Mouse (Mus musculus) heart, embryonic 15.5 days (tissue): ENCODE results near the gene Tmem120b. TPM values are rescaled to one million over a fixed set of nuclear protein-coding genes. Genes with fewer than 3 reads are reported as not detected.
"Not testable (repeated sequence)": the region's sequence is repeated elsewhere in the genome, so short reads cannot be mapped to it uniquely, and the experiment has no call there.

Experiments
- ATAC-seq: fragments of 200-750 bp; cut with Nextera tagmentation; replicated peaks from 2 replicates; pipeline ENCODE4 v1.8.0; 2017; ENCODE audit warnings: low read depth, moderate TSS enrichment; ENCODE audit not compliant: insufficient number of reproducible peaks, insufficient read depth, low FRiP score
- H3K27ac ChIP-seq: fragments of 300-500 bp; sonication (generic); 2 replicates; pipeline ENCODE4 v1.5.1; 2015; ENCODE audit warnings: mild to moderate bottlenecking, inconsistent platforms
- H3K27me3 ChIP-seq: fragments of 300-500 bp; sonication (generic); 2 replicates; pipeline ENCODE4 v1.6.1; 2015; ENCODE audit warnings: inconsistent platforms
- H3K36me3 ChIP-seq: fragments of 300-500 bp; sonication (generic); 2 replicates; pipeline ENCODE4 v1.6.1; 2015; ENCODE audit warnings: mild to moderate bottlenecking, inconsistent platforms
- H3K4me1 ChIP-seq: fragments of 300-500 bp; sonication (generic); replicated peaks from 2 replicates; pipeline ENCODE4 v1.6.1; 2015; ENCODE audit warnings: inconsistent platforms
- H3K4me2 ChIP-seq: fragments of 300-500 bp; sonication (generic); 2 replicates; pipeline ENCODE4 v1.6.1; 2015; ENCODE audit warnings: inconsistent platforms, mild to moderate bottlenecking, moderate library complexity
- H3K4me3 ChIP-seq: fragments of 300-500 bp; sonication (generic); 2 replicates; pipeline ENCODE4 v1.5.1; 2015; ENCODE audit warnings: mild to moderate bottlenecking, inconsistent platforms
- H3K9ac ChIP-seq: fragments of 300-500 bp; sonication (generic); 2 replicates; pipeline ENCODE4 v1.6.1; 2015; ENCODE audit warnings: mild to moderate bottlenecking, inconsistent platforms
- H3K9me3 ChIP-seq: fragments of 300-500 bp; sonication (generic); replicated peaks from 2 replicates; pipeline ENCODE4 v1.6.1; 2016; ENCODE audit warnings: inconsistent platforms
- WGBS: fragments of 180-500 bp; shearing (Covaris S2); methylation state at CpG from one replicate; pipeline ENCODE4 v1.1.7; 2015; ENCODE audit warnings: mixed read lengths; 5-methylcytosine and 5-hydroxymethylcytosine counted together
- polyA plus RNA-seq: library from polyadenylated mRNA; unstranded; fragments of >200 nt; fragmentation: Nextera tagmentation; extraction: Ambion mirVana; gene quantifications from 2 replicates; pipeline ENCODE4 v1.2.1, GENCODE M21; 2015

Gene Tmem120b
- polyA plus RNA-seq, 1 experiment from 2014 or later: 11.3 TPM

GRCm38 (mm10) chr5:123051736-123052135, 16.5 kb upstream of the Tmem120b start:
- ATAC-seq: no peak
- Histone ChIP-seq H3K4me2 (no peak overlapping the region), H3K9me3 (no peaks in the 10 kb centered on the region), H3K4me1 (peaks cover 7% of the 10 kb centered on the region), H3K4me3 (no peak overlapping the region), H3K27me3 (no peaks in the 10 kb centered on the region), H3K9ac (no peak overlapping the region), H3K27ac (no peak overlapping the region), H3K36me3 (no peaks in the 10 kb centered on the region)
- WGBS: 78% methylated on average over 5 of the region's 5 CpGs

- Histone ChIP-seq H3K4me2 (peak overlapping the region; percentile 58), H3K9me3 (no peaks in the 10 kb centered on the region), H3K36me3 (no peaks in the 10 kb centered on the region), H3K9ac (peak overlapping the region; percentile 53), H3K27ac (peak overlapping the region; percentile 86), H3K4me1 (peaks cover 21% of the 10 kb centered on the region), H3K4me3 (peak overlapping the region; percentile 49), H3K27me3 (no peaks in the 10 kb centered on the region)
- ATAC-seq: peak; percentile 97
- WGBS: 8% methylated on average over 48 of the region's 48 CpGs
Observed at GRCm38 (mm10) chr5:123057366-123058250, 10.6 kb upstream of the Tmem120b start.

GRCm38 (mm10) chr5:123058251-123059102, 9.7 kb upstream of the Tmem120b start:
- 32% methylated on average over 16 of the region's 16 CpGs for WGBS
- peak overlapping the region; percentile 58 for H3K4me2 ChIP-seq

GRCm38 (mm10) chr5:123059757-123060520, 8.3 kb upstream of the Tmem120b start:
- 12% methylated on average over 14 of the region's 14 CpGs for WGBS
- H3K4me3 ChIP-seq: peak overlapping the region; percentile 15
- peak overlapping the region; percentile 86 for H3K27ac ChIP-seq
- H3K9me3 ChIP-seq: no peaks in the 10 kb centered on the region
- H3K9ac ChIP-seq: 0 out of 2 replicates have a peak overlapping the region, but pooled peaks have one; percentile 7
- peaks cover 21% of the 10 kb centered on the region for H3K4me1 ChIP-seq
- H3K36me3 ChIP-seq: no peaks in the 10 kb centered on the region
- ATAC-seq: peak; percentile 37
- peak overlapping the region; percentile 54 for H3K4me2 ChIP-seq
- H3K27me3 ChIP-seq: no peaks in the 10 kb centered on the region

More at GRCm38 (mm10) chr5:123058251-123059102, 9.7 kb upstream of the Tmem120b start:
- no peaks in the 10 kb centered on the region for H3K36me3 ChIP-seq
- peaks cover 21% of the 10 kb centered on the region for H3K4me1 ChIP-seq
- H3K27me3 ChIP-seq: no peaks in the 10 kb centered on the region
- H3K9me3 ChIP-seq: no peaks in the 10 kb centered on the region
- peak overlapping the region; percentile 49 for H3K4me3 ChIP-seq
- peak overlapping the region; percentile 86 for H3K27ac ChIP-seq
- H3K9ac ChIP-seq: peak overlapping the region; percentile 53
- no peak for ATAC-seq

- Histone ChIP-seq H3K27me3 (no peaks in the 10 kb centered on the region), H3K9ac (0 out of 2 replicates have a peak overlapping the region, but pooled peaks have one; percentile 7), H3K4me3 (peak overlapping the region; percentile 15), H3K4me1 (peaks cover 21% of the 10 kb centered on the region), H3K36me3 (no peaks in the 10 kb centered on the region), H3K9me3 (no peaks in the 10 kb centered on the region), H3K4me2 (peak overlapping the region; percentile 54), H3K27ac (peak overlapping the region; percentile 86)
- WGBS: 52% methylated on average over 9 of the region's 9 CpGs
- ATAC-seq: no peak
Observed at GRCm38 (mm10) chr5:123060706-123061401, 7.4 kb upstream of the Tmem120b start.

DNA sequence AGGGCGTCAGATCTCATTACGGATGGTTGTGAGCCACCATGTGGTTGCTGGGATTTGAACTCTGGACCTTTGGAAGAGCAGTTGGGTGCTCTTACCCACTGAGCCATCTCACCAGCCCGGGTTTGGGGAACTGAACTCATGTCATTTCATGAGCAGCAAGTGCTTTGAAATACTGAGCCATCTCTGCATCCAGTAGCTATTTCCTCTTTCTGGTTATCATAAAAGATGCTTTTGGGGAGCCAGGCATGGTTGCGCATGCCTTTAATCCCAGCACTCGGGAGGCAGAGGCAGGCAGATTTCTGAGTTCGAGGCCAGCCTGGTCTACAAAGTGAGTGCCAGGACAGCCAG, 6.8 kb upstream of the Tmem120b start:
- not testable (repeated sequence) for H3K9me3 ChIP-seq, H3K4me2 ChIP-seq, H3K27ac ChIP-seq, H3K36me3 ChIP-seq, H3K4me3 ChIP-seq, H3K9ac ChIP-seq, H3K27me3 ChIP-seq, ATAC-seq
- 73% methylated on average over 6 of the region's 6 CpGs for WGBS
- peaks cover 21% of the 10 kb centered on the region for H3K4me1 ChIP-seq

- Histone ChIP-seq H3K4me1 (peaks cover 22% of the 10 kb centered on the region), H3K4me2 (no peak overlapping the region), H3K9me3 (no peaks in the 10 kb centered on the region), H3K27ac (no peak overlapping the region), H3K4me3 (no peak overlapping the region), H3K9ac (no peak overlapping the region), H3K36me3 (no peaks in the 10 kb centered on the region), H3K27me3 (no peaks in the 10 kb centered on the region)
- ATAC-seq: no peak
- 88% methylated on average over 3 of the region's 3 CpGs for WGBS
Observed at GRCm38 (mm10) chr5:123063141-123063540, 5.1 kb upstream of the Tmem120b start.

- Histone ChIP-seq H3K4me3 (no peak overlapping the region), H3K27me3 (no peaks in the 10 kb centered on the region), H3K4me1 (peaks cover 14% of the 10 kb centered on the region), H3K27ac (no peak overlapping the region), H3K9me3 (no peaks in the 10 kb centered on the region), H3K36me3 (no peaks in the 10 kb centered on the region), H3K4me2 (no peak overlapping the region), H3K9ac (no peak overlapping the region)
- no peak for ATAC-seq
- WGBS: 27% methylated on average over 6 of the region's 6 CpGs
Observed at GRCm38 (mm10) chr5:123064207-123064606, 4.0 kb upstream of the Tmem120b start.

DNA sequence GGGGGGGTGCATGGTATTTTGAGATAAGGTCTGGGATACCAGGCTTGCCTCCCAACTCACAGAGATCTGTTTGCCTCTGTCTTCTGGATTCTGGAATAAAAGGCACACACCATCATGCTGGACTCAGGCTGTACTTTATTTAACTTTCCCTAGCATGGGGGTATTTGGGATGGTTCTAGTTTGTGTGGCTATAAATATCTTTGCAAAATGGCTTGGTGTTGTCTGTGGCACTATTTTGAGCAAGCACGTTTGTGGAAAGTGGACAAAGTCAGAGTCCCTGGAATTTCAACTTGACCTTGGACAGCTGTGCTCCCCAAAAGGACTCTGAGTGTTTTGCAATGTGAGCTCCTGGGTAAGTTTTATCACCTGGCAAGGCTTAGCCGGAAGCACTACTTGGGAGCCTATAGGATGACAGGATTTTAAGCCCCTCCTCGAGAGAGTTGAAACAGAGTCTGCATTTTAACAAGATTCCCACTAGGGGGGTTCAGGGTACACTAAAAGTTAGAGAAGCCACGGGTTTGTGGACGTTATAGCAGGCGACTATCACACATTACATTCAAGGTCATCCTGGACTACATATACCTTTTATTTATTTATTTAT, 720 bp upstream of the Tmem120b start:
- no peaks in the 10 kb centered on the region for H3K36me3 ChIP-seq
- no peak overlapping the region for H3K9ac ChIP-seq
- H3K4me3 ChIP-seq: no peak overlapping the region
- peaks cover 4% of the 10 kb centered on the region for H3K4me1 ChIP-seq
- H3K9me3 ChIP-seq: no peaks in the 10 kb centered on the region
- H3K4me2 ChIP-seq: 0 out of 2 replicates have a peak overlapping the region, but pooled peaks have one; percentile 22
- ATAC-seq: peak; percentile 83
- no peaks in the 10 kb centered on the region for H3K27me3 ChIP-seq
- H3K27ac ChIP-seq: peak overlapping the region; percentile 89
- 10% methylated on average over 6 of the region's 6 CpGs for WGBS

- Histone ChIP-seq H3K36me3 (no peaks in the 10 kb centered on the region), H3K4me1 (peaks cover 4% of the 10 kb centered on the region), H3K4me2 (no peak overlapping the region), H3K9ac (no peak overlapping the region), H3K9me3 (no peaks in the 10 kb centered on the region), H3K4me3 (no peak overlapping the region), H3K27me3 (no peaks in the 10 kb centered on the region), H3K27ac (0 out of 2 replicates have a peak overlapping the region, but pooled peaks have one; percentile 89)
- WGBS: 79% methylated on average over 2 of the region's 2 CpGs
- ATAC-seq: no peak
Observed at GRCm38 (mm10) chr5:123068714-123069113, 499 bp downstream of the Tmem120b start.
